Mouse (Mus musculus) ES-Bruce4 (cell line): Measurements from ENCODE around the gene Dmac2.

Source experiments
- CTCF ChIP-seq: IDR thresholded peaks from one replicate; pipeline ENCODE4 v1.8.1; 2011; ENCODE audit warnings: low read depth, low read length
- EP300 ChIP-seq: IDR thresholded peaks from 2 replicates; pipeline ENCODE4 v1.6.1; 2011; ENCODE audit warnings: low read depth, low read length; ENCODE audit not compliant: insufficient read depth
- POLR2A ChIP-seq: IDR thresholded peaks from one replicate; pipeline ENCODE4 v1.8.1; 2011; ENCODE audit warnings: low read length; ENCODE audit not compliant: insufficient read depth

DNA sequence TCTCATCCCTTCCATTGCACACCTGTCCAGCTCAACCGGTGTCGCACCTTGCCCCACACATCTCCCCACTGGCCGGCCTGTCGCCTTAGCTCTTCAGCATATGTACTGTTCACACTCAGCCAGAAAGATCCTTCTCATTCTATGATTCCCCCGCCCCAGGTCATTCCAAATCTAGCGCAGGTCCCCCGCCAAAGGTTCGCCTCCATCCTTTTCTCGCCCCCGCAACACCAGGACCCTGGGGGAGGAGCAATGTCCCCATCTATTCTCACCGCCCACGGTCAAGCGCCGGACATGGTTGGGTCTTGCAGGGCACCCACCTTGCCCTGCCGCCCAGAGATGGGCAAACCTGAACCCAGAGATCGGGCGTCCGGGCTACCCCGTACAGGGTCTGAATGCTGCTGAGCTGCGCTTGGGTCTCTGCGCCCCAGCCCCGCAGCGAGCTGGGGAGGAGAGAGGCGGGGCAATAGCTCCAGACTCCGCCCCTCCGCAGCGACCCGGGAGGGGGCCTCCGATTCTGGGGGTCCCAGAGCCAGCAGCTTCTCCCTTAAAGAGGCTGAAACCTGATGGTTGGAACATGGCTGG, 55.6 kb downstream of the Dmac2 start, which contains the start of gene Tmem91:
- TF ChIP-seq CTCF: no peak
- no peak for TF ChIP-seq POLR2A
- TF ChIP-seq EP300: no peak
